Mouse (Mus musculus): Measurements from ENCODE around the gene Nrp1.

Nrp1 gene

DNA sequence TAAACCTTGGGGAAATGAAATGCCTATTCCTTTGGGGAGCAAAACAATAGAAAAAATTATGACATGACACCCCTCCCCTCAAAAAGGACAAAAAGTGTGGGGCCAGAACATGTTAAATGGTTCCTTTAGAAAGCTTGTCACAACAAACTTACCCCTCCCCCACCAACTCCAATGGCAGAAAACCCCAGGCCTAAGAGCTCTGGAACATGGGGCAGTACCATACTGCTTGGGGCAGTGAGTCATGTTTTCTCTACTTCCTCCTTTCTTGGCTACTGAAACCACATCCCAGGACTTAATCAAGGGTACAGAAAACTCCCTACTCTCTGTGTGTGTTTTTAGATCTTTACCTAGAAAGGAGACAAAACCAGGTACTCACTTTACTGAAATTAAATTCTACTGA lies 147.5 kb downstream of the Nrp1 start:
- no peak for DNase-seq (ENCODE audit: low spot score)

DNA sequence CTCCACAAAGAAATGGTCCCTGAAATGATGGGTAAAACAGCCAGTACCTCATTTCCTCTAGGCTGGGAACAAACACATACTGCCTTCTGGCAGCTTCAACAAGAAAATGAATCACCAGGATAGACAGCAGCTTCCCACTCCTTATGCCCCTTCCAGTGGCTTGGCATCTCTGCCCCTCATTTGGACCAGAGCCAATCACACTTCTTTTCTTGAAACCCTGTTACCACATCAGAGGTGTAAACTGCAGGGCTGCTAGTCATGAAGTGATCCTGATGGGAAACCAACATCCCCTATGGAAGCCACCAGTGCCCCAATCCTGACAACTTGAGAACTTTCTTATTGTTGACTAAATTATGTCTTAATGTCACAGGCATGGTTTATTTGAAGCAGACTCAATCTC lies 150.3 kb downstream of the Nrp1 start:
- DNase-seq (ENCODE audit: low spot score): no peak

DNA sequence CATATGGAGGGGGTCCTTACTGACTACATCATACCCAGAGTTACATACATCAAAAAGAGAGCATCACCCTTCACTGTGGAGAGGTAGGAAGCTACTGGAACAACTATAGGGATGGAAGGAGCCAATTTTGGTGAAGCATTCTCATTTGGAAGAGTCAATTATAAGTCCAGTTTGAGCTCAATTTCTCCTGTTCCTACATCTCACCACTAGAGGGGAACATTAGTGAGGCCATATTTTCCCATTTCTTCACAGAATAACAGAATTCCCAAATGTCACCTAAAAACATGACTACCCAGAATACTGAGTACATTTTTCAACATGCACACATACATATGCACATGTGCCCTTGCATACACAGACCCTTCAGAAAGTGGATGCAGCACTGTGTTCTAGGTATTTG lies 152.6 kb downstream of the Nrp1 start:
- no peak for DNase-seq (ENCODE audit: low spot score)

DNA sequence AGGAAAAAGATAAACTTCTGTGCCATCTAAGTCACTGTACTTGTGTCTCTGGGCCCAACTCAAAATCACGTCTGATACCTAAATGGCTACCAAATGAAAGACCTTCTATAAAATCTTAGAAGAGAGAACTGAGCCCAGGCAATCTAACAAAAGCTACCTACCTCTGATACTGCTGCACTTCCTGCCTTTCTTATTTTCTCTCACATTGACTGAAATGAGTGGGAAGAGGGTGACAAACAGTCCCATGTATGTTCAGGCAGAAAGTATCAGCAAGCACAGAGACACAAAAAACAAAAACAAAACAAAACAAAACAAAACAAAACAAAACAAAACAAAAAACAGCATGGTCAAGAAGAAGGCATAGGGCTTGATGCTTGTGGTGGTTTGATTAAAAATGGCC lies 153.3 kb downstream of the Nrp1 start:
- DNase-seq (ENCODE audit: low spot score): no peak

DNA sequence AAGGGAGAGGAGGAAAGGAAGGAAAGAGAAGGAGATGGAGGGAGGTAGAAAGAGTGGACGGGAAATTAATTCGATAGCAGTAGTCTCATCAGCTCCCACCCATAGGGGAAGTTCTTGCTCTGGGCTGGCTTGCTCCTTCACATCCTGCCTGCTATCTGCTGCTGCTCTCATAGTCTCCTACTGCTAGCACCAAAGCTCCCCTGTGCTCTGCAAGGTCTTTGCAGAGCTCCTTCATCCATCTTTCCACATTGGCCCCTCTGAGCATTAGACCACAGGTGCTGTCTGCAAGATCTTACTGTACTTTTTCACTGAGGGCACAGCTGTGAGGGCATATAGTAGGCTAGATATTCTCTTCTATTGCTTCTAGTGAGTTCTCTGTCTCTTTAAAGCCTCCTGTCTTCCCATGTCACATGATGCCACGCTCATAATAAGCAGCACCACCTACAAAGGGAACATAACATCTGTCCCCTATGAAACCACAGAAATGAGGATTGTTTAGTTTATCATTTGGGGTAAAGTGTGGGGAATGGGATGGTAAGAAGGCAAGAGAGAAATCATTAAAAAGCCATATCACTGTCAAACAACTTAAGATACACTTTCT lies 158.5 kb downstream of the Nrp1 start:
- DNase-seq (ENCODE audit: low spot score): no peak

DNA sequence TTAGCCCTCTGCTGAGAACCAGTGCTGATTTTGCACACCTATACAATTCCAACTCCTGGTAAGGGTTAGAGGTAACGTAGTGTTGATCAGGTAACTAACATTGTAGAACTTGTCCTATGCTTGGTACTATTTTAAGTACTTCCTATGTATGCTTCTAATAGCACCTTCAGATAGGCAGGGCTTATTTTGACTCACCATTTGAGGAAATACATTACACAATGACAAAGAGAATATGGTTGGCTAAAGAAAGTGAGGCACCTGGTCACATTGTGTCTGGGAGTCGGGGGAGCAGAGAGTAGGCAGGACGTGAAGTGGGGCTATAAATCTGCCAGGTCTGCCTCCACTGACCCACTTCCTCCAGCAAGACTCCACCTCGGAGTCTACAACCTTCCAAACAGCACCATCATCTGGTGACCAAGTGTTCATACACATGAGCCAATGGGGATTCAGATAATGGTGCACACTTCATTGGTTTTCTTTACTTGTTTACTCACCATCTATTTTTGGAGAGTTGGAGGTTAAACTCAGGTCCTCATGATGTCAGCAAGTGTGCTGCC lies 159.2 kb downstream of the Nrp1 start:
- no peak for DNase-seq (ENCODE audit: low spot score)

DNA sequence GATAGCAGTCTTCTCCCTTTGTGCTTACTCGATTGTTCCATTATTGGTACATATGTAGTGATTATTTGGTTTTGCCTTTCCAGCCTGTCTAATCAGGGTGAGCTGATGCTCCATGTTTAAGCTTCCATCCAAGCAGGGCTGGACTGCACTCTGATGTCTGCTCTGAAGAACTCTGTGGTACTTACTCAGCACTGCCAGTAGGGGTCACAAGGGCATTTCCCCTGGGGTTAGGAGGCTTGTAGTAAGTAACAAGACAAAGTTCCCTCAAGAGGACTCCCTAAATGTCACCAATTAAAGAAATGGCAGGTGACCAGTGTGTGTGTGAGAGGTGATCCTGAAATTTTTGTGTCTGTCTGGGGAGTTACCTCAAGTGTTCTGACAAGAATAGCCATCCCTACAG lies 161.0 kb downstream of the Nrp1 start:
- peak; percentile 44 for DNase-seq (ENCODE audit: low spot score)

DNA sequence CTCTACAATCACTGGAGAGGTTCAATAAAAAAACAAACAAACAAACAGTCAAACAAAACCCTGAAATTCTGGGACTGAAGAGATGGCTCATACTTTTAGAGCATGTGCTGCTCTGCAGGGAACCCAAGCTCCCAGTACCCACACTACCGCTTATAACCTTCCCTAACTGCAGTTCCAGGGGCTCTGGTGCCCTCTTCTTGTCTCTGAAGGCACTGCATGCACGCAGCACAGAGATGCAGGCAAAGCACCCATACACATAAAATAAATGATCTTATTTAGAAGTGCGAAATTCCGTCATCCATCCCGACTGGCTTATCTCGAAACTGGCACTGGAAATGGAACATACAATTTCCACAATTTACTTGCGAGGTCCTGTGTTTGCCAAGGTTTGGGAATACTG lies 165.4 kb downstream of the Nrp1 start:
- DNase-seq (ENCODE audit: low spot score): no peak

DNA sequence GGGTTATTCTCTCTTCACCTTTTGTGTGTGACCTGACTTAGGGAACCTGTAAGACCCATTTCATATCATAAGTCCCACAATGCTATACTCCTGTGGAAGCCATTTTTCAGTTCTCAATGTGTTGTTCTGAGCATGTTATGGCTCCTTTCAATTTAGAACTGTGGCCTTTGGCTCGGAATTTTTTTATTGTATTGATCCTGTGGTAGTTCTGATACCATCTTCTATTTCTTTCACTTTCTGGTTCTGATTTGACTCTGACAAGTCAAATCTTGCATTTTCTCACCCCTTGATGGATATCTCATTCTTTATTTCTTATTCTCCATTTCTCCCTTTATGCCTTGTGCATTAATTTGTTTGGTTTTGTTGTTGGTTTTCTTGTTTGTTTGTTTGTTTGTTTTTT lies 167.5 kb downstream of the Nrp1 start:
- no peak for DNase-seq (ENCODE audit: low spot score)

DNA sequence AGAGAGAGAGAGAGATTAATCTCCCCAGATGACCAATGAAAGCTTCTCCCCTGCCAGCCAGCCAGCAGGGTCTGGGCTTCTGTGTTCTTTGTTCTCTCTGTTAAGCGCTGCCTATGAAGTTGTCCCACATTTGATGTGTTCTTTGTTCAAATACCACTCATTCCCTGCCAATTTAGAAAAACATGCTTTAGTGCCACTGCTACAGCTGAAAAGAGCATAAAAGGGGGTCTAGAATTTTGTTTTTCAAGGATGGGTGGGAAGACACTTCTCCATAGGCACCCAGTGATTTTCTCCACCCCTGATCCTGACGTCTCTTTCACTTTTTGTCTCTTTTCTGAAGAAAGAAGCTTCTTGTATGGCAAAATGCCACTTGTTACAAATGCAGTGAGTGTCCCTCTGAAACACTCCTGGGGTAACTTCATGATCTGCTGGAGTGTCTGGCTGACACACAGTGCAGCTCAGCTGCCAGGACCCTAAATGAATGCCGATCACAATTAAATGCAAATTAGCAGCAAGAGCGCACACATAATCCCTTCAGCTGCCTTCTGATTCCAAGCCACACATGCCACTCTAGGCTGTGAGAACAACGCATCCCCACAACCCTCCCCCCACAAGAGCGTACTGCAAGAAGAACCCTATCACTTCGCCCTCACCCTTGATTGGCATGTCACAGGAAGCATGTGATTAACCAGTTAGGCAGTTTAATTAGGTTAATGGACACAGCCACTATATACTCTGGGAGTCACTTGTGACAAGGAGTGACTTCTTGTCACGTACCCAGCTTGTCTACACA lies 170.4 kb downstream of the Nrp1 start:
- DNase-seq (ENCODE audit: low spot score): no peak

DNA sequence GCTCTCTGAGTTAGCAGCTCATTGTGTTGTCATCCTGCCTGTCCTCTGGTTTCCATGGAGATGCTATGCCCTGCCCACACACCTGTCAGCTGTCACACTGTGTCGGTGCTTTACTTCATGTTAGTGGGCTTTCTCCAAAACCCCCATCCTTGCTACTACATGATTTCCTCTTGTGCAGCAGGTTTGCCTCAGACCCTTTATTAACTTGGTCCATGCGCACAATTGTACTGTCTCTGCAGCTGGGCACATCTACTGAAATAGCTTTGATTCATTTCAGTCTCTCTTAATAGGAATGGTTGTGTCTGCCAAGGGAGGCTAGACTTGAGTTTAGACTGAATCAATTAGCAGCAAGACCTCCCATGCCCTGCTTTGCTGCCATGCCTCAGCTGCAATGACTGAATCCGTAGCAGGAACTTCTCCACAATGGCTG lies 176.1 kb downstream of the Nrp1 start:
- DNase-seq (ENCODE audit: low spot score): no peak

DNA sequence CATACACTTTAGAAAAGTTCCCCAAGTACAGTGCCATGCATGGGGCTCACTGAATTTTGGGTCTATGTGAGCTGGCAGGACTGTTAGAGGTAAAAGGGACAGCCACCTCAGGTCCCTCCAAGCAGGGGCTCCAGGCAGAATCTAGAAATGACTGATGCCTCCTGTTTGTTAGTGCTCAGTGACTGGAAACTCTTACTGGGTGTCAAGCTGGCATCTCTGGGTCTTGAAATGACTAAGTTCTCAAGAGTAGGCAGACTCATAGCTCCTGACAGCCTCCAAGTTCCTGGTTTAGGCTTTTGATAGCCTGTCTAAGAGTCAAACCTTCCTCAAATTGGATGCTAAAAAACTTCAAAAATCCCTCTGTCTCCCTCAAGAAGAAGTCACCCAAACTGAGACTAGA lies 177.3 kb downstream of the Nrp1 start:
- DNase-seq (ENCODE audit: low spot score): no peak

DNA sequence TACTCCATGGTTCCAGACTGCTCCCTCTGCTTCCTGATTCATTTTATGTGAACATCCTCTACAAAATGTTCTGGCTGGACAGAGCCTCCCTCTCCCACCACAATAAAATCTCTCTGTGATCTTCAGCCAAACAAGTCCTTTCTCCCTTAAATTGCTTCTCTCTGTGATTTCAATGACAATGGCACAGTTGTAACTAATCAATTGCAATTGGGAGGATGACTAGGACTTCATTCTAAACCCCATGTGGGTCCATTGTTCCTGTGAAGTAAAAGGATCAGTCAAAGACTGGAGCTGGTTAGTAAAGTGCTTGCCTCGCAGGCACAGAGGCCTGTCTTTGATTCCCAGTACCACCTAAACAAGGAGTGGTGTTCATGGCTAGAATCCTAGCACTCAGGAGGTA lies 180.0 kb downstream of the Nrp1 start:
- no peak for DNase-seq (ENCODE audit: low spot score)

DNA sequence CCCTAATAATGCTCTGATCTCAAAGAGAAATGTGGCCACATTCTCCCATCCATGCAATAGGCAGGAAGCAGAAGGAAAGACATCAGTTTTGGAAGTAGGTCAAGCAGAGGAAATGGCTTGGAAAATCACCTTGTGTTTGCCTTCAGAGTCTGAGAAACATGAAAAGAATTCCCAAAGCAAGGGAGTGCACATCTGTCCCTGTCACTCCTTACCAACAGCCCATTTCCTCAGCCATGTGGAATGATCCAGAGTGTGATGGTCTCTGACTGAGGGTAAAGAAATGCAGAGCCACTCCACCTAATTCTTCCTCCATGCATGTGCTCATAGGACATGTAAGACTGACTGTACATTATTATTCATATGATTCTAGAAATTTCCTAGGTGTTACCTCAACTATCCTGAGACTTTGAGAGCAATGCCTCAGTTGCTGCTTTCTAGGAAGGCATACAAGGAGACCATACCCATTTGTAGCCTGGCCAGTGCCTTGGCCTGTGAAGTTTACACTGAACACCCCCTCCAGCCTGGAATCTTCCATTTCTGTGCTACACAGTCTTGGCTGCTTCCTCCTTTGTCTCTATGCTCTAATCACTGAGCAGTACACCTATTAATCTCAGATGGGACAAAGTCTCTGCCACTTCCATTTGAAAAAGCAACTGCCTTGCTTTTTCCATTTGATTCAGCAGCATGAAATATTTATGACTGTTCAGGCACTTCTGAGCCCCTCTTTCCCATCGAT lies 183.1 kb downstream of the Nrp1 start:
- no peak for DNase-seq (ENCODE audit: low spot score)

DNA sequence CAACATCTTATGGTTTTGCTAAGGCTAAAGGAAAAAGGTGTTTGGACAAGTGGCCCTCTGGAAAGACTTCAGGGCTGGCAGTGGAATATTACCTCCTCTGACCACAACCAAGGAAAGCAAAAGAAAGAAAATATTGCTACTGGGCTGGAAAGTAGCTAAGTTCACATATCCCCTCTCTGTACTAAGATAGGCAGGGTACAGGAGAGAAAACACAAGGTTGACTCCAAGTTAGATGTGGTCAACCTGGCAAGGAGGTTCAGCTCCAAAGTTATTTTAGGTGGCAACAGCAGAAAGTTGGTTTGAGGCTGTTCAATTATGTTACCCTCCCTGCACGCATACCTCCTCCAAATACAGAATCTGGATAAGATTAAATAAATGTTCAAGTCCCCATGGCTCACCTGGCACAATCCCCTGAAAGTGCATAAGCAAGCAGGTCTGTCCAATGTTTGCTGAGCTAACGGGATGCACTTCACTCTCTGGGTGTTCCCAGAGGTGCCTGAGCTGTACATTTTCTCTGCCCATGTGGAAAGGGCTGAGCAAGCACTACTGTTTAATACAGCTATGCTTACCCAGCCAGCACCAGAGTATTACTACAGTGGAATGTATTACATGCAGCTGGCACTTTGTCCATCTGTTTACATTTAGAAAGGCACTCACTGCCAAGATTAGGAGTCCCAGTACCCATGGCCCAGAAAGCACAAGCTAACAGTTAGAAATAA lies 185.9 kb downstream of the Nrp1 start:
- no peak for DNase-seq (ENCODE audit: low spot score)

DNA sequence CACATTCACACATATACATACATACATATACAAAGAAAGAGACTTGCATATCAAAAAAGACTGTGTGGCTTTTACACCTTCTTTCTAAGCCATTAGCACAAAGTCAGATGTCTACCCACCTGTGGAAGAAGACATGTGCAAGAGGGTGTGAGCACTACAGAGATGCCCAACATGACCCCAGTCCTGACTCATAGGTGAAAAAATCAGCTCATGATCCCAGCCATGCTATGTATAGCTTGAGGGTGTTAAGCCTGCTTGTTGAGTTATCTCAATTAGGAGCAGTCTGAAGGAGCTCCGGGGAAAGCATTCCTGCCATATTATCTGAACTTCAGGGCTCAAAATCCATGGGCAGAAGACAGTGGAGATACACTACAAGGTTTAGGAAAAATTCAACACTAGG lies 187.9 kb downstream of the Nrp1 start:
- no peak for DNase-seq (ENCODE audit: low spot score)

DNA sequence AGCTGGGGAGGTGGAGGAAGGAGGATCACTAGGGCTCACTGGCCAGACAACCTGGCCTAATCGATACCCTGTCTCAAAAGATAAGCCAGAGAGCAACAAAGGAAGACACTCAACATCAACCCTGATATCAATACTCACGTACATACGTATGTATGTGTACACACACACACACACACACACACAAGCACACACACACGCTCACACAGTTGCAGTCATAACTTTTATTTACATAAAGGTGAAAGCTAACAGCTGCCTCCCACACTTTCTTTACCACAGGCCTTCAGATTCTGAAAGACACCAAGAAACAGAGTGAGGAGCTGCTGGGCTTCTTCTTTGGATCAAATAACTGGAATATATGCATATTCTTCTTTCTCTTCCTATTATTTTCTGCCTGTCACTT lies 189.0 kb downstream of the Nrp1 start:
- no peak for DNase-seq (ENCODE audit: low spot score)

DNA sequence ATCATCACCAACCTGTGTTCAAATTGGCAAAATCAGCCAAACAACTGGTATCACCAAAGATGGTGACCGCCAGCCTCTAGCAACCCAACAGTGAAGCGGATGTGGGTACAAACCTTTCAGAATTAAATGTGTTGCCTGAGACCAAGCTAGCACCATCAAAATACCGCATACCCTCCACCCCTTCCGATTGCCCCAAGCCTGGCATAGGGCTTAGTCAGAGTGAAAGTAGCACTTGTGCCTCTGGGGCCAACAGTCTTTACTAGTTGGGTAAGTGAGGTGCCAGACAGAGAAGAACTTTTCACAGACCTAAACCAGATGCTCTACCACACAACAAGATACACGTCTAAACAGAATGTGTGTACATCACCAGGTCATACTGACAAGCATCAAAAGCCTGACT lies 191.3 kb downstream of the Nrp1 start:
- no peak for DNase-seq (ENCODE audit: low spot score)

DNA sequence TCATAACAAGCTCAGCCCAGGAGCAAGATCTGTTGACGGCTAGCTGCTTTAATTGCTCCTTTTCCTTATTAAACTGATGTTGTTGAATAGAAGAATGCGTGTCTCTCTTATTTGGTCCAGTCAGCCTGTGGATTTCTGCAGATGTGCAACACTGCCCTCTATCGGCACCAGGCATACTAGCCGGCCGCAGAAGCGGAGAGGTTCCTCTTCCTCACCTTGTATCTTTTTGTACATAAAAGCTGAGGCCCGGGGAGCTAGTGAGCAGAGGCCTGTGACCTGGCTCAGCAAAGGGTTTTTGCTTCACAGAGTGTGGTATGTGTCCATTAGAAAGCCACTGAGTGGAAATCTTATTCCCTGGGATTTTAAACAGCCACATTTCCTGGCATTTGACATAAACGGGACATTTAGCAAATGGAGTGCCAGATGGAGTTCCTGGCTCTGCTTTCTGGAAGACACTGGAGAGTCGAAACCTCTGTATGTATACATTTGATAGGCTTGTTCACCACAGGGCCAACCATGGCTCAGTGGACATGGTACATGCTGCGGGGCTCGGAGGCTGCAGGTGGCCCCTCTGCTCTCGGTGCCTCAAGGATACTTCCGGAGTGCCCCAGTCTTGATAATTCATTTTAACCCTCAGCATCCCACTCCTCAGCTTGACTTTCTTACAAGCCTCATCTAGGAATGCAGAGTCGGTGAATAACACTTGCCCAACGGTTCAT lies 193.2 kb downstream of the Nrp1 start:
- peak; percentile 79 for DNase-seq (ENCODE audit: low spot score)

Measured in testis, postnatal 10 days (tissue).